Mouse (Mus musculus): Measurements from ENCODE around the gene Rimbp2.
"Not testable (repeated sequence)": the region's sequence is repeated elsewhere in the genome, so short reads cannot be mapped to it uniquely, and the experiment has no call there.

The Rimbp2 gene

DNA sequence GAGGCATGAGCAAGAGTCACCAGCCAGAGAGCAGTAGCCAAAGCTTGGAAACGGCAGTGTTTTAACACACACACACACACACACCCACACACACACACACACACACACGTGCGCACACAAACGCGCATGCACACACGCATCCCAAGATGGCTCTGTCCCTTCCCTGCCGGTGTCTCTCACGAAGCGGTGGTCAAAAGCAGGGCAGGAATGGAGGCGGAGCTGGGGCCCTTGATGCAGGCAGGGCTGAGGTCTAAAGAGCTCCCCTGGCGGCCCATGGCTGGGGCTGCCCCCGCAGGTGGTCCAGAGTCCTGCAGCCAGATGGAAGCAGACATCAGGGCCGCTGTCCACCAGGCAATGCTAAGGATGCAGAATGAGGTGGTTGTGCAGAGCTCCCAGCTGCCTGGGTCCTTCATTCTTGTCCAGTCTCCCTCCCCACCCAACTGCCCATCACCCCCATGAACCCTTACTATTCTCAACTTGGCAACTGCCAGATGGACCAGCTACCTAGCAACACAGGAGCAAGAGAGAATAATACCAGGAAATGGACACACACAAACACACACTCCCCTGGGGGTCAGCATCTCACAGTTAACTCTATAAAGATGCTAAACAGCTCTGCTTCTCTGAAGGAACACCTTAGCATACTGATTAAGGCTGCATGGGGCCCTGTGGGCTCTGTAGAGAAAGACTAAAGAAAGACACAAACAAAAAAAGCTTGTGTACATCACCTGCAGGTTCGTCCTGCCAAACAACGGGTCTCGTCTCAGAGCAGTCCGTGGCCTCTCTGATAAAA is at the start of gene Rimbp2:
TSS of gene Rimbp2 (minus strand) at position 209 of the 793 bp plus-strand sequence.
- peak; percentile 28 to 60 for DNase-seq

DNA sequence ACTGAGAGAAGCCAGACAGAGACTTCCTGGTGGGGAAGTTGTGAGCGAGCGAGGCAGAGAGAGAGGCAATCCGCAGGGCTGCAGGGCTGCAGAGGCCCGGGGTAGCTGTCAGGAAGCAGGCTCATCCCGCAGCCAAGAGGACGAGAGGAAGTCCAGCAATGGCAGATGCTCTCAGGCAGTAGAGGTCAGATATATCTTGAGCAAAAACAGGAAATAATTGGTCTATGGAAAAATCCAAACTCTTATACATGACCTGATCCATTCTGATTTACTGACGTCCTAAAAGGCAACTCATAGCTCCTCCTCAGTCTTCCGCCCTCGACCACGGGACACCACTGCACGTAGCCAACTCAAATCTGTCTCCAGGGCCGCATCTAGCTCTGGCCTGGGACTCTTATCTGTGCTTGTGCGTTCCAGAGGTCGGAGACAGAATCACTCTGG is 49.3 kb upstream of the Rimbp2 start:
- no peak for DNase-seq

DNA sequence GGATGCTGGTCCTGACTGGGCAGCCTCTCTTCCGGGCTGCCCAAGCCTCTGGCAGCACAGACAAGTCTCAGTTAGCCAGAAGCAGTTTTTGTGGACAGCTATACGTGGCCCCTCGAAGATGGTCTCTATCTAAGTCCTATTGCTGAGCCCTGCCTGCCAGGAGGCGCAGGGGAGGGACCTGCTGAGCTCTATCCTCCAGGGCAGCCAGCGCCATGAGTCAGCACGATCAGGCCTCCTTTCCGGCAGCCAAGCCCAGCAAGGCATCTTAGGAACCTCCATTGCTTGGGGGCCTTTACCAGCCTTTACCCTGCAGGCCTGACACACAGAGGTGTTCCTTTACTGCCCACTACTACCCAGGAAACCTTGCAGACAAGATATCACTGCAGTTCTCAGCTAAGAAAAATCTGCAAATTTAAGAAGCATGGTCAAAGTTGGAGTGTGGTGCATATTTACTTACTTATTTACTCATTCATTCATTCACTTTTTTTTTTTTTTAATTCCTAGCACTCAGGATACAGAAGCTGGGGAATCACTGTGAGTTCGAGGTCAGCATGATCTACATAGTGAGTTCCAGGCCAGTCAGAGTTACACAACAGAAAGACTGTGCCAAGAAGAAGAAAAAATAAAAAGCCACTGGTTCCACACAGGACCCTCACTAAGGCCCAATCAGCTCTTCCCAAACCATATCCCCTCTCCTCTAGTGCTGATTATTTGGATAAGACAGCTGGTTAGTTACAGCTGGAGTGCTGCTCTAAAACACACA is 47.6 kb upstream of the Rimbp2 start:
- DNase-seq = no peak

DNA sequence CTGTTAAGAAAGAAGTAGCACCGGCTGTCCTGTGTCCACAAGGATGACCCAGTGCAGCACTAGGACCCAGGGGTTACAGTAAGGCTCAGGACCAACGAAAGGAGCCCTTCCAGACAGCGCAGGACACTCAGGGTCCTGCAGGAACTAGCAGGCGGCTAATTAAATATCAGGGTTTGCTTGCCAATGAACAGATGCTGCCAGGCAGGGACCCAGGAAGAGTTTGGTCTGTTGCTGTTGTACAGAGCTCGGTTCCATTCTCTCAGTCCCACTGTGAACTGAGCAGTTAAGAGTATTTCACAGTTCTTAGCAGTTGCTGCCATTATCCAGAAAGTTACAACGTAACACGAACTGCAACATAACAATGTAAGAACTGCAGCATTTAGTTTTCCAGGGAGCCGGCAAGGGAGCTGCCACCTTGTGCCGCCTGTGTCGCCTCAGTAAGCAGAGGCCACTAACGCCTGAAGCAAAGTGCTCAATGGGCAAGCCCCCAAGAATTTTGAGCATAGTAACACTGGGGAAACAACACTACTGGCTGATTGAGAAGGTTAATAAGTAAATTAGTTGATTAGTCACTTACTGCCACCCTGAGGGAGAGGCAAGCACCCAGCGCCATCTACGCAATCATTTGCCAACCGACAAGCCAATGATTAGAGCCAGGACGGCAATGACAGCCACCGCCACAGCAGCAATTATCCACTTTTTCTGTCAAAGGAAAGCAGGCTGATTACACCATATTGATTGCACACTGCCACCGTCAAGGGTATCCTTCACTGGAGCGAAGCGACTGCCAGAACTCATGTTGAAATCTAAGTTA is 34.1 kb upstream of the Rimbp2 start:
- peak; percentile 51 to 64 for DNase-seq

DNA sequence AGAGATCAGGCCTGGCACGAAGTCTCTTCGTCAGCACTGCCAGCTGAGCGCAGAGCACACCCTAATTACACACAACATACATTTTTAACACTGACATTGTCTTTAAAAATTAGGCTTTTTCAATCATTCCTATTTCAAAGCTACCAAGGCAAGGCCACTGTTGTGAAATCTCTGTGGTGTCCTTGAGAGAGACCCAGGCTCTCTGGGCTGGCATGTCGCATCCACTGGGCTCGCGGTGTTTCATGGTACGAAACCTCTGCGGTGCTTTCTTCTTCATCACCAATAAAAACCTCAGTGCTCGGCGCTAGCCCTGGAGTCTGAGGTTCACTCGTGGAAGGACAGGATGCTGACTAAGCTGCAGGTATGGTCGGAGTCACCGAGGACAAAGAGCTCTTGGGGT is 32.7 kb upstream of the Rimbp2 start:
- DNase-seq = no peak

DNA sequence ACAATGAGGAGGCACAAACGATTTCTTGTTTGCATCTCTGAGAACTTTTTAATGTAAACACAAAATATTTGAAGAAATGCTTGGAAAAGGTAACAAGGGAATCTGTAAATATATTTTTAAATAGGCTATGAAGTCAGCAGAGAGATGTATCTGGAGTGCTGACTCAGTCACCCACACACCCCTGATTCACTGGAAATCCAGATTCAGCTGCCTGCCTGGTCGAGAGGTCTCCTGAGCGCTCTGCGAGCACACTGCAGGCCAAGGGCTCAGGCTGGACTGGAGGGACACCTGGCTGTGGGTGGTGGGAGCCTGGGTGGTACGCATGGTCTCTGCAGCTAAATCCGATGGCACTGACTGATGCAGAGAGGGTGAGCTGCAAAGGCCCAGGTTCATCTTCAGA is 31.2 kb upstream of the Rimbp2 start:
- DNase-seq = no peak

DNA sequence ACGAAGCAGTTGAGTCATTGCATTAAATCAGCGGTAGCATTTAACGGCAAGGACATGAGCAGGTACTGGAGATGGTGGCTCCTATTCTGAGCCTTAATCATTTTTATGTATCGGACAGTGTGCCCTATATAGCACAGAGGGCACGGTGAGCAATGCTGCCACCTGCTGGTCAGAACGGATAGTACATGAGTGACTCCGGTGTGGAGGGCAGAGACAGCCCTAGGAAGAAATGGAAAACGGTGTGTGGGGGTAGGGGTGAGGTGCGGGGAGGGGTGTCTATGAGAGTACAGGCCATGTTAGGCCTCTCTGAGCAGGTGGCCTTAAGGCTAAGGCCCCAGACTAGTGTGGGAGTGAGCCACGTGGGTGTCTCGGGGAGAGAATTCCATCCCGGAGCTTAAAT is 28.3 kb upstream of the Rimbp2 start:
- peak; percentile 84 to 89 for DNase-seq

DNA sequence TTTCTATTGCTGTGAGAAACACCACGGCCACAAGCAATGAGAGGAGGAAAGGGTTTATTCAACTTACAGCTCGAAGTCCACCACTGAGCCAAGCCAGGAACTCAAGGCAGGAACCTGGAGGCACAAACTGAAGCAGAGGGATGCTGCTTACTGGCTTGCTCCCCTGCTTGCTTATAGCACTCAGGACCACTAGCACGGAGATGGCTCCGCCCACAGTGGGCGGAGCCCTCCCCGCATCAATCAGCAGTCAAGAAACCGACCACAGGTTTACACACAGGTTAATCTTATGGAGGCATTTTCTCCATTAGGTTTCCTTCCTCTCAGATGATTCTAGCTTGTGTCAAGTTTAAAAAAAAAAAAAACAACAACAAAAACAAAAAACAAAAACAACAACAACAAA is 27.6 kb upstream of the Rimbp2 start:
- DNase-seq = no peak

DNA sequence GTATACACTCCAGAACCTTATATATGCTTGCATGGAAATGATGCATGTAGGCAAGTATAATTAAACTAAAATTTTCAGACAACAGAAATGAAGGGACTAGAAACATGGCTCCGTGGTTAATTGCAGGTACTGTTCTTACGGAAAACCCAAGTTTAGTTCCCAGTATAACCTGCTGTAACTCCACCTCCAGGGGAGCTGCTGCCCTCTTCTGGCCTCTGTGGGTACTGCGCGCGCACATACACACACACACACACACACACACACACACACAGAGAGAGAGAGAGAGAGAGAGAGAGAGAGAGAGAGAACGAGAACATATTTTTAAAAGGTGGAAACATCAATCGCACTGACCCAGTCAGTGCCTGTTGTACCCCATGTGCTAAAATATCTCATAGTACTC is 25.7 kb upstream of the Rimbp2 start:
- no peak for DNase-seq

DNA sequence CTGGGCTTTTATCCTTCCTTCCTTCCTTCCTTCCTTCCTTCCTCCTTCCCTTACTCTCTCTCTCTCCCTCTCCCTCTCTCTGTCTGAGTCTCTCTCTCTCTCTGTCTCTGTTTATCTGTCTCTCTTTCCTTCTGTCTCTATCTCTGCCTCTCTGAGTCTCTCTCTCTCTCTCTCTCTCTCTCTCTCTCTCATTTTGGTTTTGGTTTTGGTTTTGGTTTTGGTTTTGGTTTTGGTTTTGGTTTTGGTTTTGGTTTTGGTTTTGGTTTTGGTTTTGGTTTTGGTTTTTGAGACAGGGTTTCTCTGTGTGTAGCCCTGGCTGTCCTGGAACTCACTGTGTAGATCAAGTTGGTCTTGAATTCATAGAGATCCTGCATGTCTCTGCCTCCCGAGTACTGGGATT is 24.2 kb upstream of the Rimbp2 start:
- DNase-seq = not testable (repeated sequence)

DNA sequence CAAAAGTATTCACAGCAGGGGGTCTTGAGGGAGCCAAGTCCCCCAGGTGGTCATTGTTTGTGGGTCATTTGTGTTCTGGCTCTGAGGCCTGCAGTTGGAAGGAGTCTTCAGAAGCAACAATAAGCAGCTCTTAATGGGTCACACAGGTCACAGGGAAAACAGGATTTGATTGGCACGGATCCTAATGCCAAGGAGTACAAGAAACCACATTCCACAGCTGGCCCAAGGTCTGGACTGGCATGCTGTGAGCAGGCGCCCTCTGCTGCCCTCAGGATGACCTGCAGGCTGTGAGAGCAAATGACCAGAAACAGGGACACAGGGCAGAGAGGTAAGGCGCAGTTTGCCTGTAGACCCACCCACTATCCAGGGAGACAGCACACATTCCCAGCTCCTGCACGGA is 23.0 kb upstream of the Rimbp2 start:
- DNase-seq = peak; percentile 27 to 50

DNA sequence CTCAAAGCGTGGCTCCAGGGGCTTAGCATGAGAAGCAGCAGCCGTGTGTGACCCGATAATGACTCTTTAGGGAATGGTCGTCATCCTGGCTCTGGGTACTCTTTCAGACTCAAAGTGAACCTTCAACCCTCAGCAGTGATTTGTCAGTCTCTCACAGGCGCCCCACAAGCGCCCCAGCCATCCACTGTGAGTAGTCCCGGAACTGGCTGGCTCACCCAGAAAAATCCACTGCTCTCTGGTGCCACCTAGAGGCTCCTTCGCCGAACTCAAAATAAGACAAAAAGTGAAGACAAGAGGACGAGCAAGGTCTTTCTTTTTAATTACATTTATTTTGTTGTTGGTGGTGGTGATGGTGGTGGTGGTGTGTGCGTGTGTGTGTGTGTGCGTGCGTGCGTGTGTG is 18.0 kb upstream of the Rimbp2 start:
- peak; percentile 82 to 86 for DNase-seq

DNA sequence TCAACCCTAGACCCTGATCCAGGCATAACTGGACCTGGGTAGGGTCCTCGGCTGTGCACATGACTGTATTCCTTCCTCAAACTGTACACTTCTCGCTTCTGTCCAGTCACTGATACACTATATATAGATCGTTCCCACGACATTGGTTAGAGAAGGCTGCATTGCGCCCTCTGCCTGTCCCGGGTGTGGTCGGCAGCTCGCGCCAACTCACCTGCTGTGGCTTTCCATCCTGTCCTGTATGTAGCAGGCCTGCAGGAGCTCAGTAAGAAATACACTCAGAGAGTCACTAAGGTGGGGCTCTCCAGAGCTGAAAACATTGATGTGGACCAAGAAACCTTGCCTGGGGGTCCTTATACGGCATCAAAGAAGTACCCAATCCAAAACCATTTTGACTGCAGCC is 17.6 kb upstream of the Rimbp2 start:
- no peak for DNase-seq

DNA sequence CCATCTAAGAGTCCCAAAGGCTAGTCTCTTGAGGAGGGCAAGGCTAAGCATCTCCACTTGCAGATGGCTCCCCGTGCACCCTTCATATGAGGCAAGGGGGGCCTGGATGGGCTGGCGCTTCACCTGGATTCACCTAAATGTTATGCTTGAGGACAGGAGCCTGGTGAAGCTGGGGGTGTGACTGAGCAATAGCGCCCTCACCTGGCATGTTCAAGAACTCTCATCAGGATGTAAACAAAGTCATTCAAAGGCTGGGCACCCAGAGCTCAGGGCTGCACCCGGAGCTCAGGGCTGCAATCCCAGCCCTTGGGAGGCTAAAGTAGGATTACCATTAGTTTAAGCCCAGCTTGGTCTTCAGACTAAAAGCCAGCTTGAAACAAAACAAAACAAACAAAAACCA is 11.1 kb upstream of the Rimbp2 start:
- no peak for DNase-seq

DNA sequence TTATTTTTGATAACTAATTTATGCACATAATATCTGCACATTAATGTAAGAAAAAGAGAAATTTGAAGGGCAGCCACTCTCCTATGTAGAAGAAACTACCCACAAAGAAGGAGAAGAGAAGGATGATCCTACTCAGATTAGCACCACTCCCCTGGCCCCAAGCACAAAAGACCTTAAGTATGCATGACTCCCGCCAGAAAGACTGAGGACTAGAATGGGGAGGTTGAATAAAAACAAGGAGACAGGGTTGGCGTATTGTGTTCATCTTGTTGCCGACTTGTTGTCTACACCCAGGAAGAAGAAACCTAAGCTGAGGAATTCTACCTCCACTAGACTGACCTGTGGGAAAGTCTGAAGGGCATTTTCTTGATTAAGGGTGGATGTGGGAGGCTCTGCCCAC is 5.6 kb upstream of the Rimbp2 start:
- no peak for DNase-seq

DNA sequence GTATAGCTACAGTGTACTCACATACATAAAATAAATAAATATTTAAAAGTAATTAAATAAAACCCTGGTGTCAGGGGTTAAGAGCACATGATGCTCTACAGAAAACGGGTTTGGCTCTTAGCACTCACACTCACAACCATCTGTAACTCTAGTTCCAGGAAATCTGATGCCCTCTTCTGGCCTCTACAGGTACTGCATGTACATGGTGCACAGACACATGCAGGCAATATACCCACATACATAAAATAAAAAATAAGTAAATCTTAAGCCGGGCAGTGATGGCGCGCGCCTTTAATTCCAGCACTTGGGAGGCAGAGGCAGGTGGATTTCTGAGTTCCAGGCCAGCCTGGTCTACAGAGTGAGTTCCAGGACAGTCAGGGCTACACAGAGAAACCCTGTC is 1.1 kb upstream of the Rimbp2 start:
- DNase-seq = peak; percentile 27 to 60

DNA sequence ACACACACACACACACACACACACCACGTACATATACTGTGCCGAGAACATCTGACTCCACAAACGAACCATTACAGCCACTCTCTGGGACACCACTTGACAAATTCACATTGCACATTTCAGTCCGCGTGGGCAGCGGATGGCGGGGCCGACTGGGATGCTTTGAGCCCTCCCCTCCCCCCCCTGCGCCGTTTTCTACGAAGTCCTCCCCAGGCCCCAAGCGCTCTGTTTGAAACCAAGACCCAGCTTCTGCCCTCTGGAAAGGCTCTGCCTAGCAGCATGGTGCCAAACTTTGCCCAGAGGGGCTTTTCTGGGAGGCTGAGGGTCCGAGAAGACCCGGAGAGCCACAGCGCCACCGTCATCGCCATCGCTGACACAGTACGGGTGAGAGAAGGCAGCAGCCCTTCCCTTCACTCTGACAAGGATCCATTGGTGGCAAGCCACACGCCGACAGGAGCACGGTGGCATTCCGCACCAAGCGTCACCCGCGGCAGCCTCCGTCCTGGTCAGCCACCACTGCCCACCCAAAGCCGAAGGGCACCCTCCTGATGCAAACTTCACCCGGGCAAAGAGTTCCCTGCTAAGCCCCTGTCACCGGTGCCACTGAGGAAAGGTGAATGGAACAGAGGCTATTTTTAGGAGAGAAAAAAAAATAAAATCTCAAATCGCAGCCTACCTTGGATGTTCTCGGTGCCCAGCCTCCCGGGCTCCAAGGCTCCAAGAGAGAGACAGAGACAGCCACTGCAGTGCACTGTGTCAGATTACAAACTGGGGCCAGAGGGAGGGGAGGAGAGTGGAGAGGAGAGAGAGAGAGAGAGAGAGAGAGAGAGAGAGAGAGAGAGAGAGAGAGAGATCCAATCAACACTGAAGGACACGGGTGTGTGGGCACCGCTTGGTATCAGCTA is 743 bp downstream of the Rimbp2 start:
- peak in 1 of 2 experiments; percentile 9 for DNase-seq

DNA sequence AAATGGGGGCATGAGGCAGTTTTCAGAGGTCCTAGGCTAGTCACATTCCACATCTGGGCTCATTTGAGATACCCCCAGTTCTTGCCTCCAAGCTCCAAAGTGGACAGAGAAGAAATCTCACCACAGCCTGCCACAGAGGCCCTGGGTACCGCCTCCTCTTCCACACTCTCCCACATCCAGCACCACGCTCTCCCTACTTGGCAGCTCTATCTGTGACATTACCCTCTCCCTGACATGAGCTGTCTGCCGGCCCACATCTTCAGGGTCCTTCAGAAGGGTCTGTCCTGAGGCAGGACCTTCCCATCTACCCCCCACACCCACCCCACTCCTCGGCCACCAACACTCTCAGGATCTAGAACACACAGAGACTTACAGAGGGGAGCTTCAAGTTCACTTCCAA is 1.8 kb downstream of the Rimbp2 start:
- no peak for DNase-seq

DNA sequence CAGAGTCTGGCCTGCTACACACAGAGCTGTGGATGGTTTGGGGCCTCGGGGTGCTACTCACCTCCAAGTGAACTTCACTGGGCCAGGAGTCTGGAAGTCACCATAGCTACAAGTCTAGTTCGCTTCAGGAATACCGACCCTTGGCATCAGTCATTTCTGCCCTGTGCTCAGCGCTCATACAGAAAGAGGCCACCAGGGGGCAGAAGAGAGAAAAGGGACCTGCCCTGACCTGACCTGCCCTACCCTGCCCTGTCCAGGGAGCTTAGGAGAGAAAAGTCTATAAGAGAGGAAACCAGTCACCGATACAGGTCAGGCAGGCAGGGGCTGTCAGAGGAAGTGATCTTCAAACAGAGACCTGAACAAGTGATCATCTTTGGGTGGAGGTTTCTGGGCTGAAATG is 6.2 kb downstream of the Rimbp2 start:
- DNase-seq = peak; percentile 20 to 57

DNA sequence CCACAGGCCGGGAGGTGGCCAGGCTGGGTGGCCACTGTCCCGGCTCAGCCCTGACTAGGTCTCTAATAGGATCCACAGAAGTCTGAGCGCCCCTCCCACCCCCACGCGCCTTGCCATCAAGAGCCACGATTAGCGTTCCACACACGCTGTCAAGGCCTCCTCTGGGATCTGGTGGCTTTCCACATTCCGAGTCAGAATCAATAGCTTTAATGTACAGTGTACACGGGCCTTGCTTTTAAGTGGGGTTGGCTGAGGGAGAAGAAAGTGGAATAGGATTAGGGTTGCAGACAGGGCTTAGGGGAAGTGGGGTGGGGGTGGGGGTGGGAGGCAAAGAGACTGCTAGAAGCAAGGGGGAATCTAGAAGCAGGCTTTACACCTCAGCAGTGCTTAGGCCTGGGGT is 12.8 kb downstream of the Rimbp2 start:
- no peak for DNase-seq

DNA sequence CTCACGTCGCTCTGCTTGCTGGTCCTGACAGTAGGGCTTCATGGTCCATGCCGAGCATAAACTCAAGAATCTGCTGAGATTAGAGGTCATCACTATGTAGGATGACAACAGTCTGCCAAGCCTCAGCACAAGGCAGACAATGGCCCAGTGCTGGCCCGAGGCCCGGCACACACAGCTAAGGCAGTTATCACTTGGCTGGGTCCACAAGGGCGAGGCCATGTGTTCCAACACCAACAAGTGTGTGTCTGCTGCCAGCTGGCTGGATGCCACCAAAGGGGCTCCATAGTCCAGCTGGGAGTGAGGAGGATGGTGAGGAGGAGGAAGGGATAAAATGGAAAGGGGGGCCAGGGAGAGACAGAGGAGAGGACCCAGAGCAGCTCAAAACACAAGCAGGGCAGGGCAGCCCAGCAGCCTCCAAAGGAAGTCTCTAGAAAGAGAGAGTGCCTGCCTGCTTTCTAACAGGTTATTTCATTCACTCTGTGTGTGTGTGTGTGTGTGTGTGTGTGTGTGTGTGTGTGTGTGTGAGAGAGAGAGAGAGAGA is 17.9 kb downstream of the Rimbp2 start:
- DNase-seq = peak; percentile 84 to 88

DNA sequence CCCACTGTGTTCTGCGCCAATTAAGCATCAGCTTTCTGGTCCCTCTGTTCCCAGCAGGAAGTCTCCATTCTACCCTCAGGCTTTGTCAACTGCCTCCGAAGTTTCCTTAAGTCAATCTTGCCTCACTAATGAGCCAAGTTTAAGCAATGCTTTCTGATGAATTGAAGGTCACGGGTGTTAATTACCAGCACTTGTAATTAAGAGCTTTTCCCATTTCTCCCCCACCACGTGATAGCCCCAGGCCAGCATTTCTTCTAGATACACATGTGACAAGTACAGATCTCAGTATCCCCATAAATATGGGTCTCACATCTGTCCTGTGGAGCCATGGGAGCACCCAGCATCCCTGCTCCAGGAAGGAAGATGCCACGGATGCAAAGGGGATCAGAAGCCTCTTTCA is 20.5 kb downstream of the Rimbp2 start:
- DNase-seq = no peak

All from cerebellum, postnatal 14 days (tissue).